Mouse (Mus musculus): ENCODE data around the gene Cdhr5. TPM values are rescaled to one million over a fixed set of nuclear protein-coding genes. Genes with fewer than 3 reads are reported as not detected.
A peak's percentile ranks its signal among the peaks of the same experiment; 100 is the strongest.
"Not testable (repeated sequence)": the region's sequence is repeated elsewhere in the genome, so short reads cannot be mapped to it uniquely, and the experiment has no call there.

Cdhr5 gene
- total RNA-seq, 4 experiments from 2014 or later, result not detected

DNA sequence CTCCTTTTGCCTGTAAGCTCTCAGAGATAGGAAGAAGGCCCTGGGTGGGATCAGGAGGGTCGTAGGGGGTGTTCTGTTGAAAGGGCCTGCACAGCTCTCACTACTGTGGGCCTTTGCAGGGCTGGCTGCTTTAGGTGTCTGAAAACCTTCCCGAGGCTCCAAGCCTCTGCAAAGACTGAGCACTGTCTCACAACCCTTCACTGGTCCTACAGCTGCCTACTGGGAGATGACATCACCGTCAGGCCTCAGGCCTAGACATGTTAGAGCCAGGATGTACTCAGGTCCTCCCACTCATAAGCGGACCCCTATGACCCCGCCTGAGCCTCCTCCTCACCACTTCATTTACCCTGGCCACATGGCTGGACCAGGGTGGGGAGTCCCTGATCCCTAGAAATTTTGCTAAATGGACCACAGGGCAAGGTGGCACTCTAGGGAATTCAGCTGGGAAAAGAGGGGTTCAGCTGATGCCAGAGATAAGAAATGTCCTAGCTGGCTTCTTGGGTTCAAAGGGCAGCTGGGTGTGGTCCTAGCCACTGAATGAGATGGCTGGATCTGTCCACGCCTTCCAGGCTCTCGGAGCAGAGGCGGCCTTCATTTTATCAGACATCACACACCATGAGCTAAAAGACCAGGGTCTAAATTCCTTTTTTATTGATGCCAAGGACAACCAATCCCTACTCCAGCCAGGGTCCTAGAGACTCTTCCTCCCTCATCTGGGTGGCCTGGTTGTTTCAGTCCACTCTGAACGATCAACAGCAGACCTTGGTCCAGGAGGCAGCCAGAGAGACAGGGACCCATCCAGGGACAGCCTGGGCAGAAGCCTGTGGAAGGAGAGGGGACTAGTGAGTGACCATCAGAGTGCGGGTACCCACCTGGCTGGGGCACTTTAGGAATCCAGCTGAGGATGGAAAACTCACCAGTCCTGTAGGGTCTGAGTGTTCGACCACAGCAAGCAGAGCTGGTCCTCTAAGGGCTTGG, 1.4 kb upstream of the Cdhr5 start:
- DNase-seq (ENCODE audit: low spot score), result no peak

DNA sequence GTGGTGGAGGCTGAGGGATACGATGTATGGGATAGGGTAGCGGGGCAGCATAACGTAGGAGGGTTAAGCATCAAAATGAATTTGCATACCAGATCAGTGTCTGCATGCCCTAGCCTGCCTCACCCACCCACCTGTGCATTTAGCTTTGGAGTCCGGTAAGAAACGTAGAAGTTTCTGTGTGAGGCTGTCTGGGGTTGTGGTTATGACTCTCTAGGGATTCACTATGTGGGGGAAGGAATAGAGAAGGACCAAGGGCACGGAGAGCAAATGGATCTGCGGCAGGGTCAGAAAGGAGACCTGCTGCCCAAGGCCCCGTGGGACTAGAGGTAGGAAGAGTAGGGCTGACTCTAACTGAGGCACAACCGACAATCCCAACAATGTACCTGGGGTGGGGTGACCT, 1.2 kb downstream of the Cdhr5 start:
- DNase-seq (ENCODE audit: low spot score), result no peak

- DNase-seq (ENCODE audit: low spot score), result no peak
These were observed 6.0 kb downstream of the Cdhr5 start for GRCm38 (mm10) chr7:141270631-141271030.

DNA sequence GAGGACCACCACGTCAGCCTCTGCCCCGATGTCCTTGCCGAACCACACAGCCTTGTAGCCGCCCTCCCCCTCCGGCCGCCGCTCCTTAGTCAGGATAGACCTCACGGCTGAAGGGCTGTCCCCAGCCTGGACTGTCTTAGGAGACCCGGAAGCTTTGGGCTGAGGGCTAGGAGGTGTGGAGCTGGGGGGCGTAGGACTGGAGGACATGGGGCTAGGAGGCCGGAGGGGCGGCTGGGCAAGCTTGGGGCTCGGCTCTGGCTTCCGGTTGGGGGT, 7.4 kb downstream of the Cdhr5 start:
- DNase-seq (ENCODE audit: low spot score), result no peak

DNA sequence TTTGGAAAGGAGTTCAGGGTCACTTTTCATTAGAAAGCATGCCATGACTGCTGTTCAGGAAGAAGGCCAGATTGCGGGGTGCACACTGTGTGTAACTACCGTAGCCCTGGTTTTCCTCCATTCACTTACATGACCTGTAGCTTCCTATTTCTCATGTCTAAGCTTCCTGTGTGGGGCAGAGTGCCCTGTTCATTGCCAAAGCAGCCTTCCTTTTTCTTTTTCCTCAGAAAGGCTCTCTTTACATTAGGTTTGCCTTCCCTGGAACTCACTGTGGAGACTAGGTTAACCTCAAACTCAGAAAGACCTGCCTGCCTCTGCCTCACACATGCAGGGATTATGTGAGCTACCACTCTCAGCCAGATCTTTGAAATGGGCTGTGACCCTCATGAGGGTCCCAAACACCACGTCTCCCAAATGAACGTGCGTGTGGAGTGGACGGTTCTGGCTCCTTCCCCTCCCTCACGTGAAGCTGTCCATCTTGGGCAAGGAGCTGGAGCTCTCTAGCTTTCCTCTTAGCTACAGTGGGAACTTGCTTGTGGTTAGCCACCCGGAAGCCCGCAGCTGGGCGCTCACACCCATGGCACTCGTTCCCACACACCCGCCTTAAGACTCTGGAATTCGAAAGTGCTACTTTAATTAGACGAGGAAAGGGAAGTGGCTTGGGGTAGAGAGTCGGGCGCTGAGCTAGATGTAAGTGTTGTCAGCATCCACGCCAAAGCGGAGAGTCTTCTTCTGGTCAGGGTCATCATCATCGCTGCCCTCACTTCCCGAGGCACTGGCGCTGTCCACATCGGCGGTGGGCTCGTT, 7.9 kb downstream of the Cdhr5 start:
- DNase-seq (ENCODE audit: low spot score), result peak; percentile 39

DNA sequence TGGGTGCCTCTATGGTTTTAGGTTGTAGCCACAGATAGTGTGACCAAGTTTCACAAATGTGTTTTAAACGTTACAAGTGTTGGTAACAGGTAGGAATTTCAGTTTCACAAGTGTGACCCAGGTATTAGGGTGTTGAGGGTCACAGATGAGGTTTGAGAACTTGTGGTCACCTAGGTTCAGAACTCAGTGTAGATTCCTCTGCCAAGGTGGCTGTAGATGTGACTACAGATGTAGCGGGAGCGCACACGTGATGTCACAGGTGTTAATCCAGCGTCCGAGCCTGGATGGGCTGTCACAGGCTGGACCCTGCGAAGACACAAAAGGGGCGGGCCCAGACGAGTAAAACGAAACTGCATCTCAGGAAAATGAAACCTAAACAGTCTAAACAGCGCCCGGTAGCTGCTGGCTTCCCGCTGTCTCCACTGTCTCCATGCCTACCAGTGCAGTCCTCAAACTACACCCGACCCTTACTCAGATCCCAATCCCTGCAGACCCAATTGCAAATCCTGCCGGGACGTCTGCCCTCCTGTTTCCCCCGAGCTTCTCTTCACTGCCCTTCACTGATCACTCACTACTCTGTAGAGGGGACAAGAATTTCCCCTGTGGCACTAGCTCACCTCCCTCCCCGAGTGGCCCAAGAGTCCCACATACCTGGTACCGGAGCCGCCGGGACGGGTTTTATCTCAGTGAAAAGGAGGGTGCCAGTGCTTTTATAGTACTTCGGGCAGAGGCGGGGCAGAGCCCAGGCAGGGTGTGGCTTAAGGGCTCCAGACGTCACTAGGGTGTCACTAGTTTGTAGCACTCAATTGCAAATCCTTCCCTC, 10.6 kb downstream of the Cdhr5 start, which contains the start of gene Irf7:
Irf7 (minus strand) TSS at position 743 of the 823 bp plus-strand sequence.
- peak; percentile 76 for DNase-seq (ENCODE audit: low spot score)

- no peak for DNase-seq (ENCODE audit: low spot score)
These were observed 11.2 kb downstream of the Cdhr5 start for GRCm38 (mm10) chr7:141265411-141265738.

GRCm38 (mm10) chr7:141264761-141265410, 11.7 kb downstream of the Cdhr5 start:
- DNase-seq (ENCODE audit: low spot score), result no peak

DNA sequence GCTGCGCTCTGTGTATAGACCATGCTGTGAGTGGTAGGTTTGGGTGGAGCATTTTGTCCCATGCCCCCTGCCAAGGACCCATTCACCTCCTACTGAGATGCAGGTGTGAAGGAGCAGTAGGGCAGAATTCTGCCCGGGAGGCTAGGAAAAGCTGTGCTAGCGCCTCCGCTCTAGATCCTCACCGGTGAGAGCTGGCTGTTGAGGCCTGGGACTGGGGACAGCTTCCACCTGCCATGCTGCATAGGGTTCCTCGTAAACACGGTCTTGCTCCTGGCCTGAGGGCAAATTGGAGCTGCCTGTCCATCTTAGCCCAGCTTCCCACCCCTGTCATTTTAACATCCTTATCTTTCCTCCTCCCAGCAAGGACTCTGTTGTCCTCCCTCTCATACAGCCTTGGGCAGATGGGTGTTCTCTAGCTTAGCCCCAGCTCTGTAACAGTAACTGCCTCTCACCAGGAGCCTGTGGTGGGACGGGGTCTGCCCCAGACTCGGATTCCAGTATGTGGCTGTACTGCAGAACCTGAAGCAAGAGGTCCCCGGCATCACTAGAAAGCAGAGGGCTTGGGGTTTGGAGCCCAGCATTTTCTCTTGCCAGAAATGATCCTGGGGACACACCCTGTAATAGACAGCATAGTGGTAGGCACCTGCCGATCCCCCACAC, 12.4 kb downstream of the Cdhr5 start:
- DNase-seq (ENCODE audit: low spot score), result no peak

DNA sequence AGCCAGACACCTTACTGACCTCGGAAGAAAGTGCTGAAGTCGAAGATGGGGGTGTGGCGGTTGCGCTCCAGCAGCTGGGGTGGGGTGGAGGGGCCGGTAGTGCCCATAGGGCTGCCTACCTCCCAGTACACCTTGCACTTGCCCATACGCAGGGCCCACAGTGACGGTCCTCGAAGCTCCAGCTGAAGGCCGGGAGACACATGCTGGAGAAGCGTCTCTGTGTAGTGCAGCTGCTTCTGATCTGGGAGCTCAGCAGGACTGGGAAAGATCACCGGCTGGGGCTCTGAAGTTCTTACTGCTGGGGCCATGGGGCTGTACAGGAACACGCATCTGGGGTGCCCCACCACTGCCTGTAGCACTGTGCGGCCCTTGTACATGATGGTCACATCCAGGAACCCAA, 12.9 kb downstream of the Cdhr5 start:
- DNase-seq (ENCODE audit: low spot score), result no peak

DNA sequence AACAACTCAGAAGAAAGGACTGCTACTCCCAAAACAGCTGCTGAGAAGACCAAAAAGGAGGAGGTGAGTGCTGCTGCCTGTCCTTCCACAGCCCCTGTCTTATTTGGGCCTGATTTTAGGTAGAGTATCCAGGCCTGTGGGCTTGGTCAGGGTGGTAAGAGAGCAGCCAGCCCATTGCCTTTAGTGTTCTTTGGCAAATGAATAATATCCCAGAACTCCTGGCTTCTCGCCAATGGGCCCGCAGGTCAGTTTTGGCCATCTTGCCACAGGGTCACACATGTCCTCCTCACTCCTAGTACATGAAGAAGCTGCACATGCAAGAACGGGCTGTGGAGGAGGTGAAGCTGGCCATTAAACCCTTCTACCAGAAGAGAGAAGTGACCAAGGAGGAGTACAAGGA, 15.1 kb downstream of the Cdhr5 start:
- no peak for DNase-seq (ENCODE audit: low spot score)

- DNase-seq (ENCODE audit: low spot score), result no peak
These were observed 20.4 kb downstream of the Cdhr5 start for GRCm38 (mm10) chr7:141256159-141256558.

DNA sequence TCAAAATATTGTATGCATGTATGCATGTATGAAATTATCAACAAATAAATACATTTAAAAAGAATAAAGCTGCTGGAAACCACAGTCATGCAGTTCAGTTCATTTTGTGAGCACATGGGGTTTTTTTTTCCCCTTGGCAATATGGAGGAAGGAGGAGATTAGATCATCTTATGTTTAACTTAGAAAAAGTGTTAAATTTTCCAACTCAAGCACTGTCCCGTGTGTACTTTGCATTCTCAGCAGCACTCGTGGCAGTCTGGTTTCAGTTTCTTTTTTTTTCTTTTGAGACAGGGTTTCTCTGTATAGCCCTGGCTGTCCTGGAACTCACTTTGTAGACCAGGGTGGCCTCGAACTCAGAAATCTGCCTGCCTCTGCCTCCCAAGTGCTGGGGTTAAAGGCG, 26.1 kb downstream of the Cdhr5 start:
- DNase-seq (ENCODE audit: low spot score), result not testable (repeated sequence)

DNA sequence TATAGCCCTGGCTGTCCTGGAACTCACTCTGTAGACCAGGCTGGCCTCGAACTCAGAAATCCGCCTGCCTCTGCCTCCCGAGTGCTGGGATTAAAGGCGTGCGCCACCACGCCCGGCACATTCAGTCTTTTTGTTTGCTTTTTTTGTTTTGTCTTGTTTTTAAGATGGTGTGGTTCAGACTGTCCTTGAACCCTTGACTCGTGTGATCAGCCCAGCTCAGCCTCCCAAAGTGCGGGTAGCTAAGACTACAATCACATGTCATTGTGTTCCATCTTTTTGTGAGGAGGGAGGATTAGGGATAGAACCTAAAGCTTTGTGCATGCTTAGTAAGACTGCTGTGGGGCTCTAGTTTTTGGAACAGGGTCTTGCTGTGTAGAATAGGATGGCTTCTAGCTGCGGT, 45.0 kb downstream of the Cdhr5 start:
- DNase-seq (ENCODE audit: low spot score), result no peak

- DNase-seq (ENCODE audit: low spot score), result no peak
These were observed 45.5 kb downstream of the Cdhr5 start for GRCm38 (mm10) chr7:141231111-141231510.

GRCm38 (mm10) chr7:141230570-141230969, 46.0 kb downstream of the Cdhr5 start:
- no peak for DNase-seq (ENCODE audit: low spot score)

DNA sequence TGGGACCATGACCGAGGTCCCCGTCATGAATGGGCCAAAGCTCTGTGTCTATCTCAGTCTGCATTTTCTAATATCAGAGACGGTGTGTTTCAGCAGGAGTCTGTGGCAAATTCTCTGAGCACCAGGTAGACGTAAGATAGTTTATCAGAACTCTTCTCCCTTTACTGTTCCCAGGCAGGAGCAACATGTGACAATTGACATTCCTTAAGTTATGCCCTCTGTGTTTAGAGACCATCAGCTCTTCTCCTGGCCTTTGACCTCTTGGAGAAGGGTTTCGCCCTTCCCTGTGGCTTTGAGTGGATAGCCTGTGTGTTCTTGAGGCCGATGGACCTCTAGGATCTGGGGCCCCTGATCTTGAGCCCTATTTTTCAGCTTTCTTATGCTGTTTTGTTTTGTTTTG, 46.9 kb downstream of the Cdhr5 start:
- no peak for DNase-seq (ENCODE audit: low spot score)

- DNase-seq (ENCODE audit: low spot score), result peak; percentile 89
These were observed 48.1 kb downstream of the Cdhr5 start, which contains the start of gene Phrf1 for GRCm38 (mm10) chr7:141228279-141229067. Gene Phrf1, plus strand, starts transcription at chr7:141228784.

DNA sequence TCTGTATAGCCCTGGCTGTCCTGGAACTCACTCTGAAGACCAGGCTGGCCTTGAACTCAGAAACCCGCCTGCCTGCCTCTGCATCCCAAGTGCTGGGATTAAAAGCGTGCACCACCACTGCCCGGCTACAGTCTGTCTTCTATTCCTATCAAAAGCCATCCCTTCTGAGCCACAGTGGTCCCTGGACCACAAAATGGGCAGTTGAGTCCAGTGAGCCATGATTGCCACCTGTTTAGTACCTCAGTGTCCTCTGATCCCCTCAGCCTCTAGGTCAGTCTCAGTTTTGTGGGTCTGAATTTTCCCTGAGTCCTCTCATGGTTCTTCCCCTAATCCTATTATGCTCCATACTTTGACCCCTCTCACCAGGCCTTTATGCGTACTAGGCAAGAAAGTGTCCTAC, 48.8 kb downstream of the Cdhr5 start:
- DNase-seq (ENCODE audit: low spot score), result no peak

- DNase-seq (ENCODE audit: low spot score), result no peak
These were observed 50.1 kb downstream of the Cdhr5 start for GRCm38 (mm10) chr7:141226535-141226934.
